Mouse (Mus musculus): ENCODE measurements around the gene Nbea. TPM values are rescaled to one million over a fixed set of nuclear protein-coding genes. Genes with fewer than 3 reads are reported as not detected.

Nbea gene
- polyA plus RNA-seq, 1 experiment from 2014 or later = 8.5 TPM

- ATAC-seq = no peak
- WGBS = 57% methylated on average over 11 of the region's 11 CpGs
- Histone ChIP-seq H3K9me3 (no peaks in the 10 kb centered on the region), H3K36me3 (no peaks in the 10 kb centered on the region), H3K27ac (no peak overlapping the region), H3K4me2 (replicated peaks) (no peak overlapping the region), H3K9ac (no peak overlapping the region), H3K4me3 (replicated peaks) (no peak overlapping the region), H3K4me1 (replicated peaks) (no peaks in the 10 kb centered on the region), H3K27me3 (replicated peaks) (no peaks in the 10 kb centered on the region)
These were observed 432.9 kb downstream of the Nbea start for GRCm38 (mm10) chr3:55750445-55751065.

- WGBS = 80% methylated on average over 5 of the region's 5 CpGs
- no peak overlapping the region for H3K27ac ChIP-seq
These were observed 439.6 kb downstream of the Nbea start for GRCm38 (mm10) chr3:55743885-55744284.

GRCm38 (mm10) chr3:55742654-55743053, 440.8 kb downstream of the Nbea start:
- 78% methylated on average over 4 of the region's 4 CpGs for WGBS
- no peak overlapping the region for H3K4me3 ChIP-seq (replicated peaks)
- ATAC-seq = no peak
- H3K9me3 ChIP-seq = no peaks in the 10 kb centered on the region
- no peaks in the 10 kb centered on the region for H3K27me3 ChIP-seq (replicated peaks)
- no peak overlapping the region for H3K27ac ChIP-seq
- no peak overlapping the region for H3K4me2 ChIP-seq (replicated peaks)
- H3K36me3 ChIP-seq = no peaks in the 10 kb centered on the region
- no peak overlapping the region for H3K9ac ChIP-seq
- no peaks in the 10 kb centered on the region for H3K4me1 ChIP-seq (replicated peaks)

More at GRCm38 (mm10) chr3:55743885-55744284, 439.6 kb downstream of the Nbea start:
- H3K27me3 ChIP-seq (replicated peaks) = no peaks in the 10 kb centered on the region
- H3K4me2 ChIP-seq (replicated peaks) = no peak overlapping the region
- no peaks in the 10 kb centered on the region for H3K9me3 ChIP-seq
- no peak for ATAC-seq
- no peak overlapping the region for H3K4me3 ChIP-seq (replicated peaks)
- H3K36me3 ChIP-seq = no peaks in the 10 kb centered on the region
- no peak overlapping the region for H3K9ac ChIP-seq
- H3K4me1 ChIP-seq (replicated peaks) = no peaks in the 10 kb centered on the region

DNA sequence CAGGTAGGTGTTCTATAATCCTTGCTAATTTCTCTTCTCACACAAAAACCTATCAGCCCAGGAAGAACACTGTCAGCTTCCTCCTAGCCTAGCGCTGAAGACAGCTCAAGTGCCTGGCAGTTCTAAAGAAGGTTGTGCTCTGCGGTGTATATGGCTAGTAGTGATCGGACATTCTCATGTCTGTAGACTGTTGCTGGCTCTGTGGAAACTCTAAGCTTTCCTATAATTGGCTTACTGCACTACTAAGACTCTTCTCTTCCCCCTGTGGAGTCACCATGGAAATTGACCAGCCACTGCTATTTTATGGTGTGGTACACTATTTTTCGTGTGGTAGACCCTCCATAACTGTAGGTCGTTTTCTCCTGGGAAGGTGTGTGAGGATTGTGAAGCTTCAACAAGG, 441.3 kb downstream of the Nbea start:
- H3K36me3 ChIP-seq = no peaks in the 10 kb centered on the region
- H3K9ac ChIP-seq = no peak overlapping the region
- H3K27ac ChIP-seq = no peak overlapping the region
- H3K4me3 ChIP-seq (replicated peaks) = no peak overlapping the region
- H3K4me1 ChIP-seq (replicated peaks) = no peaks in the 10 kb centered on the region
- ATAC-seq = no peak
- H3K27me3 ChIP-seq (replicated peaks) = no peaks in the 10 kb centered on the region
- no peak overlapping the region for H3K4me2 ChIP-seq (replicated peaks)
- 84% methylated on average over 5 of the region's 5 CpGs for WGBS
- H3K9me3 ChIP-seq = no peaks in the 10 kb centered on the region

GRCm38 (mm10) chr3:55741428-55741827, 442.1 kb downstream of the Nbea start:
- ATAC-seq = no peak
- Histone ChIP-seq H3K4me1 (replicated peaks) (no peaks in the 10 kb centered on the region), H3K27me3 (replicated peaks) (no peaks in the 10 kb centered on the region)

GRCm38 (mm10) chr3:55733665-55734064, 449.8 kb downstream of the Nbea start:
- Histone ChIP-seq H3K9ac (no peak overlapping the region), H3K36me3 (no peaks in the 10 kb centered on the region), H3K27me3 (replicated peaks) (no peaks in the 10 kb centered on the region), H3K27ac (no peak overlapping the region), H3K4me3 (replicated peaks) (no peak overlapping the region), H3K9me3 (no peaks in the 10 kb centered on the region), H3K4me1 (replicated peaks) (no peaks in the 10 kb centered on the region), H3K4me2 (replicated peaks) (no peak overlapping the region)
- 83% methylated on average over 6 of the region's 6 CpGs for WGBS
- no peak for ATAC-seq

More at GRCm38 (mm10) chr3:55741428-55741827, 442.1 kb downstream of the Nbea start:
- Histone ChIP-seq H3K36me3 (no peaks in the 10 kb centered on the region), H3K9me3 (no peaks in the 10 kb centered on the region), H3K4me3 (replicated peaks) (no peak overlapping the region), H3K27ac (no peak overlapping the region), H3K9ac (no peak overlapping the region), H3K4me2 (replicated peaks) (no peak overlapping the region)
- WGBS = 70% methylated on average over 6 of the region's 6 CpGs

DNA sequence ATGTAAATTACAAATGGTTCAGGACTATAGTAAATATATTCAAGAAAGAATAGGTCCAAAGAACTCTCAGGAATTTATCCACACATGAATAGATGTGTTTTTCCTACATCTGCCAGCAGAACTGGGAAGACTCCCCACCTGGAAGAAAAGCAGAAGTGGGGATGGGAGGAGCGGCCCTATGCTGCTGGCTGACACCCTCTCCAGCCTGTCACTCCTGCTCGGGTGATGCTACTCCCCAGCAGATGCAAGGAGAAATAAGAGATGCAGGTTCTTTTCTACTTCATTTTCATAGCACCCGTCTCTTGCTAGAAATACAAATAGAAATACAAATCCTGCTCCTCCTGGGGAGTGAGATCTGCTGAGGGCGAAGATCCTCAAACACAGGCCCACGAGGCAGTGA, 453.0 kb downstream of the Nbea start:
- no peaks in the 10 kb centered on the region for H3K27me3 ChIP-seq (replicated peaks)
- 70% methylated on average over 5 of the region's 5 CpGs for WGBS
- no peaks in the 10 kb centered on the region for H3K4me1 ChIP-seq (replicated peaks)
- no peak overlapping the region for H3K27ac ChIP-seq
- no peak overlapping the region for H3K9ac ChIP-seq
- H3K36me3 ChIP-seq = no peaks in the 10 kb centered on the region
- H3K4me2 ChIP-seq (replicated peaks) = no peak overlapping the region
- no peak overlapping the region for H3K4me3 ChIP-seq (replicated peaks)
- no peak for ATAC-seq
- no peaks in the 10 kb centered on the region for H3K9me3 ChIP-seq

GRCm38 (mm10) chr3:55730142-55730541, 453.4 kb downstream of the Nbea start:
- Histone ChIP-seq H3K36me3 (no peaks in the 10 kb centered on the region), H3K27ac (no peak overlapping the region), H3K9me3 (no peaks in the 10 kb centered on the region), H3K9ac (no peak overlapping the region), H3K4me3 (replicated peaks) (no peak overlapping the region), H3K4me2 (replicated peaks) (no peak overlapping the region), H3K27me3 (replicated peaks) (no peaks in the 10 kb centered on the region), H3K4me1 (replicated peaks) (no peaks in the 10 kb centered on the region)
- WGBS = 61% methylated on average over 8 of the region's 8 CpGs
- ATAC-seq = no peak

DNA sequence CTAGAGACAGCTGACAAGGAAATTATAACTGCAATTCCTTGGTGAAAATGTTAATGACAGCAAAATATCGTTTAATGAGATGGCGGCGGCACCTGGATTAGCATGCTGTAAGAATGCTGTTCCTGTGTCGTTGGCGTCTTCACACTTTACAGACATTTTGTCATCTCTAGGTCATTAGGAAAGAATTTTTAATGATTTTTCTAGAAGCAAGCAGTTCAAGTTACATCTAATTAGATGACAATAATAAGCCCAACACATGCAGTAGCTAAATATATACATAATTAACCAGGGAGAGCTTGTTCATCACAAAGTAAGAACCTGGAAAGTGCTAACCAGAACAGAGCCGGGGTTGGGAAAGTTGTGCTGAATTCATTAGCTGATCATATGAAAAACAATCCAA, 469.2 kb downstream of the Nbea start:
- no peak for ATAC-seq
- H3K27me3 ChIP-seq (replicated peaks) = no peaks in the 10 kb centered on the region
- H3K9me3 ChIP-seq = no peaks in the 10 kb centered on the region
- no peaks in the 10 kb centered on the region for H3K4me1 ChIP-seq (replicated peaks)
- H3K4me3 ChIP-seq (replicated peaks) = no peak overlapping the region
- no peak overlapping the region for H3K4me2 ChIP-seq (replicated peaks)
- 93% methylated on average over 6 of the region's 6 CpGs for WGBS
- H3K36me3 ChIP-seq = no peaks in the 10 kb centered on the region
- no peak overlapping the region for H3K9ac ChIP-seq
- no peak overlapping the region for H3K27ac ChIP-seq

DNA sequence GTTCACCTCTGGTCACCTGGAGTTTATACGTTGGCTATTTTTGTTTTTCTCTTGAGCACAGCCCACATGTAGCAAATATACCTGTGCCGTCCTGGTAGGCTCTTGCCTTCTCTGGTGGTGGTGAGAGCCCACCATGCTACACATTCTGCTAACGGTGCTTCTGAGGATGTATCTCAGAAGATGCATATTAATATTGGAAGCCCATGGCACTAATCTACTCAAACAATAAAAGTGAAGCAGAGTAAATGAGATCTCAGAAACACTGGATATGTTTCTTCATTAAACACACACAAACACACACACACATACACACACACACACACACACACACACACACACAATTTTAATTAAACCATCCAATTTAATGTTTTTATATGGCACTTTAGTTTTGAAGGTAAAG, 469.6 kb downstream of the Nbea start:
- Histone ChIP-seq H3K4me2 (replicated peaks) (no peak overlapping the region), H3K9ac (no peak overlapping the region), H3K4me3 (replicated peaks) (no peak overlapping the region), H3K27ac (no peak overlapping the region), H3K4me1 (replicated peaks) (no peaks in the 10 kb centered on the region), H3K36me3 (no peaks in the 10 kb centered on the region), H3K9me3 (no peaks in the 10 kb centered on the region), H3K27me3 (replicated peaks) (no peaks in the 10 kb centered on the region)
- WGBS = 88% methylated on average over 3 of the region's 3 CpGs
- no peak for ATAC-seq

- Histone ChIP-seq H3K9me3 (no peaks in the 10 kb centered on the region), H3K4me2 (replicated peaks) (no peak overlapping the region), H3K9ac (no peak overlapping the region), H3K27ac (no peak overlapping the region), H3K4me1 (replicated peaks) (no peaks in the 10 kb centered on the region), H3K27me3 (replicated peaks) (no peaks in the 10 kb centered on the region), H3K36me3 (no peaks in the 10 kb centered on the region), H3K4me3 (replicated peaks) (no peak overlapping the region)
- ATAC-seq = no peak
- 82% methylated on average over 4 of the region's 4 CpGs for WGBS
These were observed 473.2 kb downstream of the Nbea start for GRCm38 (mm10) chr3:55710300-55710699.

GRCm38 (mm10) chr3:55701632-55702031, 481.9 kb downstream of the Nbea start:
- H3K27ac ChIP-seq = no peak overlapping the region
- no peak overlapping the region for H3K4me3 ChIP-seq (replicated peaks)
- H3K4me1 ChIP-seq (replicated peaks) = no peaks in the 10 kb centered on the region
- no peaks in the 10 kb centered on the region for H3K36me3 ChIP-seq
- H3K27me3 ChIP-seq (replicated peaks) = no peaks in the 10 kb centered on the region
- 82% methylated on average over 6 of the region's 6 CpGs for WGBS
- H3K4me2 ChIP-seq (replicated peaks) = no peak overlapping the region
- H3K9ac ChIP-seq = no peak overlapping the region
- H3K9me3 ChIP-seq = no peaks in the 10 kb centered on the region
- ATAC-seq = no peak

DNA sequence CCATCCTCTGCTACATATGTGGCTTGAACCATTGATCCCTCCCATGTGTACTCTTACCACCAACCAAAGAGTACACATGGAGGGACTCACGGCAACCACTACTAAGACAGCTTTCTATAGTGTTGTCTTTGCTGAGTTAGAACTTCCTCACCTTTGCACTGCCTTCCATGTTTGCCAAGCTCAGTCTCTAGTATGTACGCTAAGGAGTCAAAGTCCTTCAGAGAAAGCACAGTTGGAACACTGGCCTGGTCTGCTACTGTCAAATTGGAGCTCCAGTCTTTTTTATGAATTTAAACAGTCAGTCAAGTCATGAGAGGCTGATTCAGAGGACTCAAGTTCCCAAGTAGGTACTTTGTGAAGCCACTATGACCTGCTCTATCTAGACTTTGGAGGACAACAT, 486.3 kb downstream of the Nbea start:
- 92% methylated on average over 2 of the region's 2 CpGs for WGBS
- no peak overlapping the region for H3K4me2 ChIP-seq (replicated peaks)
- no peaks in the 10 kb centered on the region for H3K36me3 ChIP-seq
- no peak overlapping the region for H3K27ac ChIP-seq
- no peaks in the 10 kb centered on the region for H3K27me3 ChIP-seq (replicated peaks)
- ATAC-seq = no peak
- no peaks in the 10 kb centered on the region for H3K9me3 ChIP-seq
- no peak overlapping the region for H3K9ac ChIP-seq
- H3K4me1 ChIP-seq (replicated peaks) = no peaks in the 10 kb centered on the region
- no peak overlapping the region for H3K4me3 ChIP-seq (replicated peaks)
